Mouse (Mus musculus) urinary bladder, adult 2 months (tissue): ENCODE results near the gene Cobl. TPM values are rescaled to one million over a fixed set of nuclear protein-coding genes. Genes with fewer than 3 reads are reported as not detected.

ENCODE experiments used
- DNase-seq: peaks from one replicate; pipeline ENCODE4 v3.0.0; 2022; ENCODE audit warnings: low spot score
- polyA plus RNA-seq: library from polyadenylated mRNA; depleted of rRNA; stranded (reverse); fragments of >200 nt; gene quantifications from 2 replicates; pipeline ENCODE4 v1.2.3, GENCODE M21; 2012

Gene Cobl
- polyA plus RNA-seq, 1 experiment: 15.0 TPM

- no peak for DNase-seq
Measured at GRCm38 (mm10) chr11:12311419-12311818, 153.3 kb downstream of the Cobl start.

DNA sequence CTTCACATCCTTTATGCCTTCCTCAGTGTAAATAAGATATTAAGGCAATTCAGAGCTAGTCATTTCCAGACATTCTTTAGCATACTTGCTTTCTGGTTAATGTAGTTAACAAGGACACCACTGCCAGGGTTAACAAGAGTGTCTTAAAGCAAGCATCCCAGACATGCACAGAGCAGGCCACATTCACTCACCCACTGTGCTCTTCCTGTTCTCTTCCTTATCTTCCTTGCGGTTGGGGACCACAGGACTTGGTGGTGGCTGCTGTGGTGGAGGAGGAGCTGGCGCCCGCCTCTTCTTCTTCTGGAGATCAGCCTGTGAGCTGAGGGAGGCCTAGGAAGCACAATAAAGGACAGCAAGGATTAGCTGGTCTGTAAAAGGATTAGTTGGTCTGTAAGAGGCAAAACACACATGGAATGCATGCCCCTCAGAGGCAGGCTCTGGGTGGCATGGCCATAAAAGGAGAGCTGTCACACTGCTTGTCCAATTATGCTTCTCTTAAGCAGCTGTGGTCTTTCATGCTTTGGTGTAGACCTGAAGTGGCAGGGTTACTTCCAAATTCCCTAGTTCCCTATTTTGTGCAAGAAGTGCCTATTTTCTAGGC lies 155.2 kb downstream of the Cobl start:
- DNase-seq: no peak

GRCm38 (mm10) chr11:12304879-12305278 lies 159.9 kb downstream of the Cobl start:
- DNase-seq: no peak

GRCm38 (mm10) chr11:12299701-12300446 lies 164.9 kb downstream of the Cobl start:
- DNase-seq: no peak

DNA sequence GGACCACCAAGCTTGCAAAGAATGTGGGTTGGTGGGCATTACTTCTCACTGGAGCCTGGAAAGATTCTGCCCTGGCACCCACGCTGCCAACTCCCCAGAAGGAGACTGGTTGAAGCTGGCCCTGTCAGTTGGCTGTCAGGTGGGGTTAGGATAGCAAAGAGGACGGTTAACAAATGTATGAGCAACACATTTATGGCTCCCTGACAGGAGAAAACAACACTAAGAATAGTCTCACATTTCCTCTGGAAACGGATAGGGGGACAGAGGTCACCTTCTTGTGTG lies 173.2 kb downstream of the Cobl start:
- no peak for DNase-seq

- DNase-seq: no peak
Measured at GRCm38 (mm10) chr11:12290911-12291653, 173.7 kb downstream of the Cobl start.

DNA sequence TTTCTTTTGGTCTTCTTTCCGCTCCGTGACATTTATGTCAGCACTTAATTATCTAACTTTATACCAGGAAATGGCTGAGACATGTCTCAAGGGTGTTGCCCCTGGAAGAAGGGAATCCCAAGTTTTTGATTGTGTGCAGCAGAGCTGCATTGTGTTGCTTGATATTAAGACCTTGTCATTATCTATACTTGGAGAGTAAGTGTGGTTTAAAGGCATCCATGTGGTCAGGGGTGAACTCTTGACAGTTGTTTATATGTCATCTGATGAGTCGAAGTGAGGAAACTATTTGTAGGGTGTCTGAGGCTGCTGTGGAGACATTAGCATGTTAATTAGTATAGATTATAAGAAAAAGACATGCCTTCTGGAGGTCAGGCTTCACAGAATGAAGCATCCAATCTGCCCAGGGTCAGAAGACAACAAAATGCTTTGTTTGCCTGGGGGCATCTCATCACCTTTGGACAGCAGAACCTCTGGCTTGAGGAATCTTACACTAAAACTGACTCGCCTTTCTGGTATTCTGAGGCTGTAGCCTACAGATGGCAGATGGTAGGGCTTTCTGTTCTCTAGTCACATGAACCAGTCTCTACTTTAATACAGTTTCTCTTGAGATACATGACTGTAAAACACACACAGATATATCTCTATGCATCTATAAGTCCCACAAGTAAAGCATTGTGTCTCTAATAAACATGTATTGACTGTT lies 179.3 kb downstream of the Cobl start:
- DNase-seq: no peak

DNA sequence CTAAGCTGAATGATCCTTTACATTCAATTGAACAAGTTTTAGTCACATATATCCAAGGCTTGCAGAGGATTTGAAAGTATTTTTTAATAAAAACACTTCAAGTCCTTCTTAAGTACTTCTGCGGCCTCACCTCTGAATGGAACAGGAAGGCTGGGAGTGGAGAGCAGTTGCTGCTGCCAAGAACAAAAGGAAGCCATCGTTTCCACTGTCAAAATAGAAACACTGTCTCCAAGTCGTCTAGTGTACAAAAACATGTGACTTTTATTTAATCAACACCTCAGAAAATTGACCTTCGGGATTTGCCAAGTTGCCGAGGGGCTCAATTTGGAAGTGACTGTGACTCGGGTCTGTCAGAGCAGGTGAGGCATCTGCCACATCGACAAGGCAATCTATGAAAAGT lies 184.0 kb downstream of the Cobl start:
- DNase-seq: no peak

DNA sequence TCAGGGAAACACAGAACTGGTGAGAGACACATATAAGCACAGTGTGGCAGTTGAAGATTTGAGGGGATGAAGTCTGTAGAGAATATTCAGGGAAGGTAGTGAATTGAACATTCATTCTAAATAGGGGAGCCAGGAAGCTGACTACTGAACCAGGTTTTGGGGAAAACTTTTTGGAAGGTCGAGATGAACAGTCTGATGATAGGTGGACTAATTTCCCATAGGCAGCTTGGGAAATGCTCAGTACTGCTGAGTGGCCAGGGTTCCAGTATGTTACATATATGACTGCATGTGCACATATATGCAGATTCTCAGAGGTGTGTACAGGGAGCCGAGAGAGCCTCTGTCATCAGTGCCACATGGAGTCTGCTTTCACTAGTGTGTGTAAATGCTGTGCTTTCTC lies 190.5 kb downstream of the Cobl start:
- DNase-seq: no peak

GRCm38 (mm10) chr11:12273726-12274125 lies 191.0 kb downstream of the Cobl start:
- no peak for DNase-seq

GRCm38 (mm10) chr11:12258411-12258810 lies 206.3 kb downstream of the Cobl start:
- no peak for DNase-seq

GRCm38 (mm10) chr11:12257324-12258118 lies 207.2 kb downstream of the Cobl start:
- DNase-seq: no peak

GRCm38 (mm10) chr11:12245327-12245915 lies 219.3 kb downstream of the Cobl start:
- DNase-seq: no peak

DNA sequence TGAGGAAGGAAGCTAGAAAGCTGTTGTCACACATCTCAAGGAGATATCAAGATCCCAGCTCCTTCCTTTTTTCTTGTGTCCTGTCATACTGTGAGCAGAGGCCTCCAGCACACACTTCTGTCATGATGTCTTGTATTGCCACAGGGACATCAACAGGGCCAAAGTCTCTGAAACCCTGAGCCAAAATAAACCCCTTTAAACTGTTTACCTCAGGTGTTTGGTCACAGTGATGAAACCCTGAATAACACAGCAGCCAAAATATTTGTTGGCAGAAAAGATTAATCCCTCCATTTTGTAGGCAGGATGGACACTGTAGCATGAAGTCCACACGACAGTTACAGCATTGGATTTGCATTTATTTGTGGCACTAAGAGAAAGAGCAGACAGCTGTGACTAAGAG lies 228.4 kb downstream of the Cobl start:
- DNase-seq: no peak

GRCm38 (mm10) chr11:12234876-12235275 lies 229.9 kb downstream of the Cobl start:
- no peak for DNase-seq

DNA sequence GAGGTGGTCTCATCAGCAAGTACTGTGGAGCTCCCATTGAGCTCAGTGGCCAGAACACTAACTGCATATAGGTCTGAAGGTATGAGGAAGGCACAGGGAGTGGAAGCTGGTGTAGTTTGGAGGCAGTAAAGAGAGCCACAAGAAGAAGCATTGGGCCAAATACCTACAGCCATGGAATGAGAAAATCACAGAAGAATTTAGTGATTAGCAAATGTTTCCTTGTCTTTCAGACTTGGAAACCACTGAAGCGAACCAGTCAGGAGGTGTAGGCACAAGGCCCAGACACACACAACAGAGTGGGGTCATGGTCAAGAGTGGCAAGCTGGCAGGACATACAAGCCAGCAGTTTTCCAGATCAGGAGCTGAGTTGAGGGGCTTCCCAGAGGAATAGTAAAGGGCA lies 230.6 kb downstream of the Cobl start:
- no peak for DNase-seq

DNA sequence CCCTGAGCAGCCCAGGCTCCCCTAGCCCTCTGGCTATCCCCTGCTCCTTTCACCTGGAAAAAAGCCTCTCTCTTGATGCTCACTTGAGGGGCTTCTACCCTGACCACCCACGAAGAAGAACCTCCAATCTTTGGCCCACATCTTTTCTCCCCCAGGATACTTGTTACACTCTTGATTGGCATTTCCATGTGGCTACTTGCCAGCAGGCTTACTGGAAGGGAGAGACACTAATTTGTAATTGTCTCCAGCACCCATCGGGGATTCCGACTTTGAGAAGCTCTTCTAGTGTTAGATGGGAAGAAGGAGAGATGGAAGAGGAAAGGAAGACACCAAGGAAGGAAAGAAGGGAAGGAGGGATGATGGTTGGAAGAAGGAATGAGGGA lies 232.0 kb downstream of the Cobl start:
- no peak for DNase-seq

- no peak for DNase-seq
Measured at GRCm38 (mm10) chr11:12232041-12232742, 232.6 kb downstream of the Cobl start.

DNA sequence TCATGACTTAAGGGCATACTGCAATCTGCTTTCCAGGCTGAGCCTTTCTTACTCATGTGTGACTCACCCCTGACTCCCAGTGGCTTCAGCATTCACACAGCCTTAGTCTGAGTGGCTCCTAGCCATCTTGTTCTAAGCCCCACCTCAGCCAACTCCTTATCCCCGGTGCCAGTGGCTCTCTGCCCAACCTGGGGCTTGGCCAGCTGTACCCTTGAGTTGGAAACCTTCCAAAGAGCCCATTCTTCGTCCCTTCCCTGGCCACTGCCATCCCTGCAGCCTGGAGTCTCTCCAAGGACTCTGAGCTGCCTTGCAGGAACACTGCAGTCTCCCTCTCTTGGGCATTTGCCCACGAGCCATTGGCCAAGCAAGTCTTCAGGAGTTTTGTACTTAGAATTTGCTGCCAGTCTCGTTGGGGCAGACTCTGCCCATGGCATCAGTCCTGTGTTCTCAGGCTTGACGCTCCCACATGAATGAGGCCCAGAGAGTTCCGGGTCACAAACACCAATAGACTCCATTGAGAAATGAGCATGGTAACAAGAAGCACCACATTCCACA lies 233.2 kb downstream of the Cobl start:
- DNase-seq: peak; percentile 29

DNA sequence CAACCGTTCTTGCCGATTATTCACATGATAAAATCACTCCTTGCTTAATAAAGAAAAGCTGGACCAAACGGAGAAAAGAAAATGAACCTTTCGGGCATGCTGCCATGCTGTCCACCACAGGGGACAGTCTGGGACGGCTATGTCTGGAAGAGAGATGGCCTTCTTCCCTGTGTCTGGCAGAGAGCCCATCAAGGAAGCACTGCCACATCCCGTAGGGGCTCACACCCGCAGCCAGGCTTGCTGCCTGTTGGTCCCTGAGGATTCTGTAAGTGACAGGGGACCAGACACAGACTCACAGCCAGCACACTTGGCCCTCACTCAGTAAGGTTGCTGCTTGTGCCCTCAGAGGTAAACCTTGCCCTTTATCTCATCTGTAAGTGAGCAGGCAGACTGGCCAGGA lies 235.3 kb downstream of the Cobl start:
- DNase-seq: no peak
